Mouse (Mus musculus) gastrocnemius, postnatal 14 days (tissue): Measurements from ENCODE around the gene Yes1. TPM values are rescaled to one million over a fixed set of nuclear protein-coding genes. Genes with fewer than 3 reads are reported as not detected.
"Not testable (repeated sequence)": the region's sequence is repeated elsewhere in the genome, so short reads cannot be mapped to it uniquely, and the experiment has no call there.

Experiments
- DNase-seq: peaks from one replicate; pipeline ENCODE4 v3.0.0; 2021; ENCODE audit warnings: mixed read lengths
- intact Hi-C: fragments of 180-260 bp; cut with DNase I; formaldehyde crosslinking; loops from one replicate; pipeline ENCODE4 v1.15.1; 2025; ENCODE audit warnings: low total_unique reads
- long read RNA-seq, 2 experiments: library from polyadenylated mRNA; stranded (forward); transcript quantifications; one replicate each; pipeline ENCODE4 v2.0.0; 2021
- total RNA-seq, 2 experiments: library from RNA; stranded (reverse); gene quantifications; 2 replicates each; pipeline ENCODE4 v1.2.3; 2021

Yes1 gene
- 10 to 100 TPM; 14.1 to 15.7 TPM for total RNA-seq
- long read RNA-seq, experiment 1, full-length matches to known transcripts, result 6 of 7 reads
- long read RNA-seq, experiment 1, partial matches to known transcripts, result 0 of 7 reads
- long read RNA-seq, experiment 1, other reads (novel, unspliced or antisense), result 1 of 7 reads
- long read RNA-seq, experiment 2, full-length matches to known transcripts, result 9 of 10 reads
- long read RNA-seq, experiment 2, partial matches to known transcripts, result 0 of 10 reads
- long read RNA-seq, experiment 2, other reads (novel, unspliced or antisense), result 1 of 10 reads

DNA sequence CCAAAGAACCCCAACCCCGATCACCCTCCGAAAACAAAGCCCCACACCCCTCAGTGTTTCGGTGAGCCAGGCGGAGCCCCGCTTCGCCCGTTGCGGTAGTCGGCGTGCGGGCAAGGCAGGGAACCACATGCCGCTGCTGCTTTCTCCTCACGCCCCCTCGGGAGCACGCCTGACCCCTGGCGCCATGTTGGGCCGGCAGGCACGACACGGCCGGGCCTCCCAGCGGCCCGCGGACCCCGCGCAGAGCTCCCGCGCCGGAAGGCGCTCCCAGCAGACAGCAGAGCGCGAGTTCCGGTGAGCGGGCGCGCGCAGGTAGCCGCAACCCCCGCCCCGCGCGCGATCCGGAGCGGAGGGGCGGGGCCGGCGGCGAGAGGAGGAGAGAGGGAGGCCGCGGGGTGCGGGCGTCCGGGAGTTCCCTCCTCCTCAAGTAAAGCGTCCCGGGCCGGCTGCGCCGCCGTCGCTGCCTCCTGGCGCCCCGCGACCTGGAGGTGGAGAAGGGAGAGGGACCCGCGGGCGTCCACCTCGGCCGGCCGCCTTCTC lies at the start of gene Yes1:
Gene Yes1 (plus strand): TSS at position 371 of the 540 bp plus-strand sequence.
- intact Hi-C loops, result no loop called here
- peak; percentile 85 for DNase-seq

DNA sequence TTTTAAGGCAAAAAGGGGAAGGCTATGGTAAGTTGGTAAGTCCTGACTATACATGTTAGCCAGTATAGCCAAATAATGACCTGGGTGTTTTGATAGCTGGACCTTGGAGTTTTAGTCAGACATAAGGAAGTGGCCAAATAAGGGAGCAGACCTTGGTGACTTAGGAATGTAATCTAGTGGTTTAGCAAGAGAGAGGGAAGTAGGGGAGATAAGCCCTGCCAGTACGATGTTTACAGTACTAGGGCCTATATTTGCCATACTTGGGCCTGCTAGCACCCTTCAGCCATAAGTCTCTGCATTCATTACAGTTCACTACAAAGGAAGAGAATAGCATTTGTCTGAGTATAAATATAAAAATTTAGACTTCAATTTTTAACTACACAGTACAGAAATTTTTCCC lies 46.3 kb upstream of the Yes1 start:
- intact Hi-C loops, result no loop called here
- DNase-seq, result no peak

DNA sequence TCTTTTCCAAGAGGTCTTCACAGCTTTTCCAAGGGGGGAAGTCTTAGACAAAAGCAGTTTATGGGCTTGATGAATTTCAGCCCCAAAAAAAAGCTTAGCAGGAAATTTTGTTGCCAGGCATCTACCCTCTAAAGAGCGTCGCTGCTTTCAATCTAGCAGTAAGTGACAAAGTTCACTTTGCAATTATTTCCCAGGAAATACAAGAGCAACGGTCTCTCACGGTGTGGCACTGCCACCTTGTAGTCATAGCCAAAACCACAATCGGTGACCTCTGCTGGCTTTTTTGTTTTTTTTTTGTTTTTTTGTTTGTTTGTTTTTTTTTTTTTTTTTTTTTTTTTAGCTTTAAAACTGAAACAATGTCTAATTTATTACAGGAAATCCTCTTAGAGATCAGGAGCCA lies 39.2 kb upstream of the Yes1 start:
- DNase-seq, result no peak
- intact Hi-C loops, result no loop called here

DNA sequence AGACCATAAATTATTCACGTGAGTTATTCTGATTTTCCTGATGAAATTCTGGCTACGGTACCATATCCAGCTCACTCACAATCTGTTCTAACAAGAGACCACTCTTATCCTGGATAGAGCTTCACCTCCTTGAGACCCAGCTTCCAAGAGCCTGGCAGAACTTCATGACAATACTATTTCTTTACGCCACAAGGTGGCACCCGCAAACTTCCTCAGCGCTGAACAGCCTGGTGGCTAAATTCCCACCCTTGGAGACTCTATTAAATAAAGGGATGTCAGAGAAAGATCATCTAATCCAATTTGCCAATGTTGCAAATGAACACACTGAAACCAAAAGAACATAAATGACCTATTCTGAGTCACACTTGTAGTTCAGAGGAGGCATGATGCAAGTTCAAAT lies 22.8 kb upstream of the Yes1 start:
- peak; percentile 33 for DNase-seq

DNA sequence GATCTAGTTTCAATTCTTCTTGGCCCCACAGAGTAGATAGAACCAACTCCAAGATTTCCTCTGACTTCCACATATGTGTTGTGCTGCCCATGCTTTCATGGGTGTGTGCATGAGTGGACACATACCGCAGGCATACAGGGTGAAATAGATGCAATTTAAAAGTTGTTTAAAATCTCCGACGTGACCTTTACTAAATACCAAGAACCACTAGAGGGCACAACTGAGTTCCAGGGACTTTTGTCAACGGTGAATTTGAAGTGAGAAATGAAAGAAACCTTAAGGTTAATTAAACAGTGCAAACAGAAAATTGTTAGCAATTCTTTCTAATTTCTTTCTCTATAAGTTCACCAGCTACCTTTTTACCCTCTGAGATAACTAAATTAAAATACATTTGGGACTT lies 17.2 kb upstream of the Yes1 start:
- intact Hi-C loops, result loop anchor here (10.0 kb wide), 2 partner anchors 61 to 151 kb away; no protein-coding TSS in a partner anchor
- DNase-seq, result no peak

More for the DNA sequence above, 22.8 kb upstream of the Yes1 start:
- intact Hi-C loops, result no loop called here

DNA sequence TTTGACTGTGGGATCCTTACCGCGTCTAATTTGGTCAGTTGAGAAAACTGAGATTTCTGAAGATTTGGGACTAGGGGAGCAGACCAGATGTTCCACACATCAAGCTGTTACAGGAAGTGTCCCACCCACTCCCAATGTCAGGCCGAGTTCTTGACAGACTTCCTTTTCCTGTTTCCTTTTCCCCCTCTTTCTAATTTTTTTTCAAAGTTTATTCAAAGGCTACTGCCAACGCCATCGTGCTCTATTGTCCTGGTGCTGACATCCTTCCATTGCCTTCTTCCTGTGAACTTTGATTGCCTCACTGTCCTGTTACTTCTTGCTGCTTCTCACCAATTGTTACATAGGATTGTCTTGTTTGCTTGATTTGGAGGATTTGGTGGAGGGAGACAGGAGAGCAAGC lies 16.6 kb upstream of the Yes1 start:
- no peak for DNase-seq
- intact Hi-C loops, result loop anchor here (10.0 kb wide), 2 partner anchors 60 to 150 kb away; no protein-coding TSS in a partner anchor

DNA sequence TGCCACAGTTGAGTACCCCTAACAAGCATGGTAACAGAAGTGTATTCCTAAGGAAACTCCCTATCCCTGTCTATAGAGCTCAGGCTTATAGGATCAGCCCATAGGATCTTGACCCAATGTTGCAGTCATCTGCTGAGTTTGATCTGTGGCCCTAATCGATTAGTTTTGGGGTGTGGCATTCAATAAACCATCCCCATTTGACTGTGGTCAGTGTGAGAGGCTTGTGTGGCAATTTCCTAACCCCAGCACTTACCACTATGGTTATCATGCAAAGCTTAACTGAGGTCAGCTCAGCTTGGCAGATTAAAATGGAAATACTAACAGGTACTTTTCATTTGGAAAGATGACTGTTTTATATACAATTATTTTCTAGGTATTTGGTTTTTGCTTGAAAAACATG lies 5.1 kb upstream of the Yes1 start:
- no peak for DNase-seq
- intact Hi-C loops, result no loop called here

DNA sequence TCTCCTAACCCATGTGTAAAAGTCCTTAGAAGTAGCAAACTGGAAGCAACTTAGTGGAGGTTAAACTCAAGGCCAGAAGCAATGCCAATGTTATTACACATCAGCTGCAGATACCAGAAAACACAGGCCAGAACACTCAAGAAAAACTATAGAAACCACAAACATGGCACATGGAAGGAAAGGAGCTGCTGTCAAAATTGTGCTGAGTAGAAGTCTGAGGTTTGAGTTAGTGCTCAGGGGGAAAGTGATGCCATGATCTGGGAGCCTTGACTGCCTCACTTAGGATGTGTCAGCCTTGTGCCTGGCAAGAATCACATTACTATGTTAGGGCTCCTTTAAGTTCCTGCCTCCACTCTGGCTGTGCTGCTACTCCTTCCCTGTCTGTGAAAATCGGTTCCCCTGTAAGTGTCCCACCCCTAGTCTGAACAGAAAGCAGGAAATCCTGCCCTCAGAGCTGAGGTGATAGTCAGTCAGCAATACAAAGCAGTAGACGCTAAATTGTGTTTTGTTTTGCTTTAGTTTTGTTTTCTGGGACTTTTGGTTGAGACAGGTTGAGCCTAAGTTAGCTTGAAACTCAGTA lies 3.1 kb upstream of the Yes1 start:
- no peak for DNase-seq
- intact Hi-C loops, result no loop called here

DNA sequence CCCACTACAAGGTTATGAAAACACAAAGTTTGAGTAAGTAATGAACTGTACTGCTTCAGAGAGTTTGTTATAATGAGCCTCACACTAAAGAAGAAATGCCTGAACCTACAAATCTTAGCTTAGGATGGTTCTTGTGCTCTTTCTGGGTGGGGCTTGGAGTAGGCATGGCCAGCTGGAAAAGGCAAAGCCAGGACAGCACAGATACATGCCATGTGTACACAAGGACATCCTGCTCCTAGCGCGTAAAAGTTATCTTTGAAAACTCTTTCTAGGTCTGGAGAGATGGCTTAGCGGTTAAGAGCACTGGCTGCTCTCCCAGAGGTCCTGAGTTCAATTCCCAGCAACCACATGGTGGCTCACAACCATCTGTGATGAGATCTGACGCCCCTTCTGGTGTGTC lies 2.5 kb upstream of the Yes1 start:
- DNase-seq, result no peak
- intact Hi-C loops, result no loop called here

DNA sequence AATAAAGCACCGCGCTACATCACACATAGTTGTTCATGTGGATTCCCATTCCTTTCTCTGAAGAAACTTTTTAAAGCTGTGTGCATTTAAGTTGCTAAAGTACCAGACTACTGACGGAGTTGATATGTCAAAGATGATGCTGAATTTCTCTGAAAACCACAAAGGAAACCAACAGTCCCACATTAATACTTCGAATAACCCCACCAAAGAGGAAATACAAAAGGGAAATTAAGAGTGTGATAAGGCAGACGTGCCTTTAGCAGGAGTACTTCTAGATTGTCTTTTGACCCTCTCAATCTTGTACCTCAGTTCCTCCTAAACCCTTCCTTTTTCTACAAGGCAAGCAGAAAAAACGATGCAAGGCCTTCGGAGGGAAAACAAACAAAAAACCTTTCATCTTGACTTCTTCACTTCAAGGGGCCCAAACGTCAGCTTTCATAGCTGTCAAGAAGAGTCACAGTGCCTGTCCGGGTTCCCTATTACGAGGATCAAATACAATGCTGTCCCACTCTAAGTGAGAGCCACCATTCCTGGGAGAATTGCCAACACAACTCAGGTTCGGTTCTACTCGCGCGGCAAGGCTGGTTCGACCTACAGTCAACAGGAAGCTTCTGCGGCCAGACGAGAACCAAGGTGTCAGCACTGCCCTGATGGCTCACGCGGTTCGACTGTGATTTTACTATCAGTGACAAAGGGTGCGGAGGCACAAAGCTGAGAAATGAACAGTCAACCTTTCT lies 739 bp upstream of the Yes1 start:
- DNase-seq, result peak; percentile 32
- intact Hi-C loops, result no loop called here

DNA sequence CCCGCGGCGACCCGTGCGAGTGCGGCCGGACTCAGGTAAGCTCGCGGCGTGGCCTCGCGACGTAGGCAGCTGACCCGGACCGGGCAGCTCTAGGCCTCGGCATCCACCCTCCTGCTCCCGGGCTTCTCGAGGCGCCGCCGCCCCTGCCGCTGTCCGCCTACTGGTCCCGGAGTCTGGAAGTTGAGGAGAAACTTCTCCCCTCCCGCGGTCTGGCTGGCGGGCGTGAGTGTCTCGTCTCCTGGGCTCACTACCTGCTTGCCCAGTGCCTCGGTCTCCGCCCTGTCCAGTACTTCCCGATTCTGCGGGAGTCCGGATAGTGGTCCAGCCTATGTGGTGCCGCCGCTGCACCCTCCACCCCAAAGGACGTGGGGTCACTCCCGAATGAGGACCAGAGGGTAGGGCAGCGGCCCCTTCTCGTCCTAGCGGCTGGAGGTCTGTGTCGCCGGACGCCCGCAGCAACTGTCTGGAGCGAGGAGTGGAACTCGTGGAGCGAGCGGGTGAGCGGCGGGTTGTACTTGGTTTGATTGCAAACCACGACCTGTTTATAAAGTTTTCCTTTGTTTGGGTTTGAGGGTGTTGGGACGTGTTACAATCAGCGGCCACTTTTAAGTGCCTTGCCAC lies 480 bp downstream of the Yes1 start:
- peak; percentile 29 for DNase-seq
- intact Hi-C loops, result no loop called here

DNA sequence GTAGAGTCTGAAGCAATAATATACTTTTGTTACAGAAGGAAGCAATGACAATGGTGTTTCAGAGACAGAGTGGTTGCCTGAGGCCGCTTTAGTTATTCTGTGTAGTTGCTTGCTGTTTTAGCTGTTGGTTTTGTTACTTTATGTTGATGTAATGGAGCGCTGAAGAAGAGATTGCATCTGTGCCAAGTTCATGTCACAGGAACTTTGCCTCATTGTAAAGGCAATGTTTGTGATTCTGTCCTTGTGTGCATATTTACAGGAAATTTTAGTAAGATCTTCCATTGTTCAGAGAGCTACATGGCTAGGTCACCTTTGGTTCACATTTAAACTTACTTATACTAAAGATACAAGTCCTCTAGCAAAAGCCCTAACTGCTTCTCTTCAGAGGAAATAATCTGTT lies 3.3 kb downstream of the Yes1 start:
- intact Hi-C loops, result no loop called here
- DNase-seq, result no peak

DNA sequence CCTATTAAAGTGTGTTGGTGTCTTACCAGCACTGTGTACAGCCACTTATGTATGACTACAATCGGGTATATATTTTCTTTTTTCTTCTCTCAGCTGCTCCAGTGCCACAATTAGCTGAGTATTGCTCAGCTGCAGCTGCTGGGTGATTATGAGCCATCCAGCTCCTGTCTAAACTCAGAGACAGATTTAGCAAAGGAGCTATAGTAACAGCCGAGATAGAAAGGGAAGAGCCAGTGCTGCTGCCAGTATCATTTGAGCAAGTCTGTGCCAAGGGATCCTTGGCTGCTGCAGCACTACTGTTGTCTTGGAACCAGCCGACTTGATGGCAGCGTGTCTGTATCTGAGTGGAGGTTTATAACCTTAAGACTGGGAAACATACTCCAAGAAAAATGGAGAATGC lies 3.7 kb downstream of the Yes1 start:
- DNase-seq, result peak; percentile 8
- intact Hi-C loops, result no loop called here

DNA sequence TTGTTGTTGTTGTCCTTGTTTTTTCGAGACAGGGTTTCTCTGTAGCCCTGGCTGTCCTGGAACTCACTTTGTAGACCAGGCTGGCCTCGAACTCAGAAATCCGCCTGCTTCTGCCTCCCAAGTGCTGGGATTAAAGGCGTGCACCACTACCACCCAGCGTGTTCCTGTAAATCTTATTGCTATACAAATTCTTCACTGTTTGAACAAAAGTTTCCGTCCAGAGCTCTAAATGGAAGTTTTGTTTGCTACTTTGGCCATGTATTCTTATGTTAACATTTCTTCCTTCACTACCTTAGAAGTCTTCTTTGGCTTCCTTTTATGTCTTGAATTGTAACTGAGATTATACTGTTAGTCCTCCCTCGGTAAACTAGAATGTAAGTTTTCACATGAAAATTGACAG lies 5.5 kb downstream of the Yes1 start:
- intact Hi-C loops, DNase-seq: not testable (repeated sequence)

DNA sequence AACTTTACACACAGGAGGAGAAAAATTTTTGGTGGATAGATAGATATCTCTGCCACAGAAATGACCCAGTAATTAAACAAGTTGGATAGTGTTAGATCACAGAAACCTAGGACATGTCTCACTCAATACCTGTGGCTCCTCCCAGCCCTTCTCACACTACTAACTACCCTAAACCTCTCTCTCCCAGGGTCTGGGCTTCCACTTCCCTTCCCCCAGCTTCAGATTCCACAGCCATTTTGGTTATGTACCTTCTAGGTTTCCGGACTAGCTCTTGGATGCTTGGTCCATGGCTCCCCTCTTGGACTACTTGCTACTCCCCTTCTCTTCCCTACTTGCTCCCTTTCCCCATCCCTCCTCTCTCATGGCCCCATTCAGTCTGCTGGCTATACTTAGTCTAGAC lies 6.9 kb downstream of the Yes1 start:
- DNase-seq, result no peak
- intact Hi-C loops, result no loop called here

DNA sequence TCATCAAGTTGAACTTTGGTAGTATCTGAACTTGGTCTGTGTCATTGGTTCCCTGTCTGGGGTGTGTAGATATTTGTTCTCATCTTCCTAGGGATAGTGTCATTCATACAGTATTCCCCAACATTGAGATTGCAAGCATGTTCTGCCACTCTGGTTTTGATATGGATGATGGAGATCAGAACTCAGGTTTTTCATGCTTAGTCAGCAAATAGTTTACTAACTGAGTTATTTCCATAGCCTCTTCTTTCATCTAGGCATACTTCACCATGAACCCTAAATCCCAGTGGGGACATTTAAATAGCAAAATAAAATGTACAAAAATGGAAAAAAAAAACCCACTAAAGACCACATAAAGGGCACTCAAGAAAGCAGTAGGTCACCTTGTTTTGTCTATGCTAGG lies 12.7 kb downstream of the Yes1 start:
- DNase-seq, result no peak
- intact Hi-C loops, result no loop called here

DNA sequence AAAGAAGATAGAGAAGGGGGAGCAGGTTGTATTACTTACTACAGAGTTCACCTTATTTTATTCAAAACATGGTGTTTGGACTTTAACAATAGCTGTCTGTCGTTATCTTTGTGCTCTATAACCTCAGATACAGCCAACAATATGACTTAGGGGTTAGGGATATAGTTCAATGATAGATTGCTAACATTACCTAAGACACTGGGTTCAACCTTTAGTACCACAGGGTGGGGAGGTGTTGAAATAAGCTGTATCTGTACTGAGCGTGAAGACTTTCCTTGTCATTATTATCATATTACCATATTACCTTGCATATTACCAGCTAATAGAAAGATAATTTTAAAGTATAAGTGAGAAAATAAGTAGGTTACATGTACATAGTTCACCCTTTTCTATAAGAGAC lies 13.8 kb downstream of the Yes1 start:
- intact Hi-C loops, result no loop called here
- no peak for DNase-seq

DNA sequence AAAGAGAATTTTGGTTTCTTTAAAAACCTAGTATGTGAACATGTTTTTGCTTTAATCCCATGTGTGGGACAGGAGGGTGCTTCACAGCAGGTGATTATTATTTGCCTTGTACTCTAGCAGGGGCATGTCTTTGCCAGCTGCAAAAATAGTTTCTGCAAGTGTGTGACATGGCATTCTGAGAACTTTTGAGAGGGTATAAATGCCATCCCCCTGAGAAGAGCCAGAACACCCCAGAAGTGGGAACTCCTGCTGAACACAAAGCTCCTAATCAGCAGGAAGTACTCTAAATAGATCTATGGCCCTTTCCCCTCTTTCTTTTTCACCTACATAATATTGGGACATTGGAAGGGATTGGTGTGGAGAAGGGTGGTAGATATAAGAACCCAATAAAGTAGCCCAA lies 22.2 kb downstream of the Yes1 start:
- intact Hi-C loops, result no loop called here
- DNase-seq, result no peak

DNA sequence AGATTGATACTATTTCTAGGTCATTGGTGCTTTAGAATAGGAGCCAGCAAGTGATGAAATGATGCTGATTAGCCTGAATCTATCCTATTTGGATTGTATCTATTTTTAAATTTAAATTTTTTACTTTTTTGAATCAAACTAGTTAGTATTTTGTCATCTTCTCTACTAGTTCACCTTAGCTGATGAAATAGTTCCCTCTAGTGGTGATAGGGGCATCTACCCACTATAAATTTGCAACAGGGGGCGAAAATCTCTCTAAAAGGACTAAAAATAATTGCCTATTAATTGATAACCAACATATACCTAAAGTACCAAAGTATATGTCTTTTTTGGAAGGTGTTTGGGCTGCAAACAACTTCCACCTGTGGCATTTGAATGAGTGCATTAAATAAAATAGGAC lies 46.4 kb downstream of the Yes1 start:
- intact Hi-C loops, result loop anchor here (10.0 kb wide), 1 partner anchor 63 kb away; no protein-coding TSS in a partner anchor

DNA sequence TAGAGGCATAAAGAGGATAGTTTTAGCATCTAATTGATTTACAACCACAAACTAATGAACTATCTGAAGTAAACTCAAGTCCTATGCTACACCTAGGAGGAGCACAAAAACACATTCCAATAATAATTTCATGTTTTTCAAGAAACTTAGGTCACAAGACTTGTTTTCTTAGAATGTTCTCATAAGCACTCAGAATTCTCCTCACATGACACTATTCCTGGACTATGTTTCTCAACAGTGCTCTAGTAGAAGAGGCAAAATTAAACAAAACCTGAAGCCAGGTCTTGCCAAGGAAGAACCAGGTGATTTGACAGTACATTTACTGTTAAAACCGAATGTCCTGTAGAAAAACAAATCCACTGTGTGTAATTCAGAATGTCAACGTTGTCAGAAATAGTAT lies 71.5 kb downstream of the Yes1 start:
- intact Hi-C loops, result no loop called here
- no peak for DNase-seq

More for the DNA sequence above, 46.4 kb downstream of the Yes1 start:
- DNase-seq, result no peak
